Mouse (Mus musculus) spleen, adult 2 months (tissue): Measurements from ENCODE around the gene 1700015F17Rik. TPM values are rescaled to one million over a fixed set of nuclear protein-coding genes. Genes with fewer than 3 reads are reported as not detected.

Experiments
- DNase-seq, 2 experiments: peaks; one replicate each; pipeline versions ENCODE4 v3.0.0 to v3.0.0-alpha.2; 2012 to 2021; ENCODE audit warnings: low spot score in 2 of 2, low read depth in 1 of 2
- H3K27ac ChIP-seq: fragments of 200-500 bp; 2 replicates; pipeline ENCODE4 v1.5.1; 2012; ENCODE audit warnings: low read length, inconsistent platforms; ENCODE audit not compliant: insufficient read depth
- H3K27me3 ChIP-seq: fragments of 200-500 bp; 2 replicates; pipeline ENCODE4 v1.6.1; 2012; ENCODE audit warnings: mild to moderate bottlenecking, moderate library complexity, low read length, inconsistent platforms; ENCODE audit not compliant: control insufficient read depth, insufficient read depth
- H3K36me3 ChIP-seq: fragments of 200-500 bp; 2 replicates; pipeline ENCODE4 v1.6.1; 2012; ENCODE audit warnings: mild to moderate bottlenecking, low read length, inconsistent platforms; ENCODE audit not compliant: control insufficient read depth, insufficient read depth
- H3K4me1 ChIP-seq: fragments of 200-500 bp; 2 replicates; pipeline ENCODE4 v1.6.1; 2011; ENCODE audit warnings: inconsistent platforms; ENCODE audit not compliant: control insufficient read depth, insufficient read depth, insufficient read length
- H3K4me3 ChIP-seq: fragments of 200-500 bp; 2 replicates; pipeline ENCODE4 v1.5.1; 2011; ENCODE audit warnings: mild to moderate bottlenecking, inconsistent platforms; ENCODE audit not compliant: insufficient read depth, insufficient read length; ENCODE audit errors: extremely low read depth
- CTCF ChIP-seq: fragments of 200-500 bp; IDR thresholded peaks from 2 replicates; pipeline ENCODE4 v1.5.1; 2011; ENCODE audit warnings: mild to moderate bottlenecking, inconsistent platforms; ENCODE audit not compliant: insufficient read depth, insufficient read length, insufficient replicate concordance; ENCODE audit errors: extremely low read depth
- POLR2A ChIP-seq: fragments of 200-500 bp; IDR thresholded peaks from 2 replicates; pipeline ENCODE4 v1.6.1; 2011; ENCODE audit warnings: low read depth, low read length, inconsistent platforms
- WGBS: fragments of 180-500 bp; shearing (Covaris S2); methylation state at CpG from one replicate; pipeline ENCODE4 v1.1.7; 2018; 5-methylcytosine and 5-hydroxymethylcytosine counted together
- polyA plus RNA-seq: library from polyadenylated mRNA; depleted of rRNA; stranded (reverse); fragments of >200 nt; gene quantifications from 2 replicates; pipeline ENCODE4 v1.2.3, GENCODE M21; 2012

1700015F17Rik gene
- polyA plus RNA-seq, 1 experiment: not detected

GRCm38 (mm10) chr5:5507701-5508225 lies 28.8 kb upstream of the 1700015F17Rik start:
- H3K36me3 ChIP-seq: no peaks in the 10 kb centered on the region
- no peaks in the 10 kb centered on the region for H3K27me3 ChIP-seq
- H3K27ac ChIP-seq: no peak overlapping the region
- WGBS: 77% methylated on average over 20 of the region's 20 CpGs
- peak in 1 of 2 experiments; percentile 30 for DNase-seq
- H3K4me3 ChIP-seq: no peak overlapping the region
- H3K4me1 ChIP-seq: no peaks in the 10 kb centered on the region
- TF ChIP-seq POLR2A (no peak), CTCF (peak; percentile 31; the same call in 1 of the 2 replicates)

DNA sequence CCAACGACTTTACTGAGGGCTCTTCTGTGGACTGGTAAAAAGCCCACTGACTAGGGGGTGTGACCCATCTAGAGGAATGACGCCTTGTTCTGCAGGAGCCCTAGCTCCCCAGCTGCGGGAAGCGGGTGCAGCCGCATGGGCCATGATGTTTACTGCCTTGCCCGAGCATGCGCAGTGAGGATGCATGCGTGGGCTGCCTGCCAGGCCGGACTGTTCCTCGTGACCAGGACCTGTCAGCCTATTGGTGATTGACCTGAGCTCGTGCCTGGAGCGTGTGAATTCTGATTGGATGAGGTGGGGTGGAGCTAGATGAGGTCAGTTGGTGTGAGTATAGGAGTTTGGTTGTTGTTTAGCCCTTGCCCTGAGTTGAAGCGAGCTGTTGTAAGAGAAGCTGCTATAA lies 25.5 kb upstream of the 1700015F17Rik start:
- no peak for TF ChIP-seq CTCF
- no peak for TF ChIP-seq POLR2A
- Histone ChIP-seq H3K27me3 (no peaks in the 10 kb centered on the region), H3K36me3 (no peaks in the 10 kb centered on the region), H3K4me1 (no peaks in the 10 kb centered on the region), H3K4me3 (no peak overlapping the region), H3K27ac (no peak overlapping the region)
- no peak for DNase-seq
- WGBS: 89% methylated on average over 13 of the region's 13 CpGs

GRCm38 (mm10) chr5:5503381-5503780 lies 24.4 kb upstream of the 1700015F17Rik start:
- no peak for DNase-seq
- Histone ChIP-seq H3K36me3 (no peaks in the 10 kb centered on the region), H3K4me3 (no peak overlapping the region), H3K27me3 (no peaks in the 10 kb centered on the region), H3K4me1 (no peaks in the 10 kb centered on the region), H3K27ac (no peak overlapping the region)
- TF ChIP-seq CTCF (no peak), POLR2A (no peak)
- WGBS: 90% methylated on average over 4 of the region's 4 CpGs

DNA sequence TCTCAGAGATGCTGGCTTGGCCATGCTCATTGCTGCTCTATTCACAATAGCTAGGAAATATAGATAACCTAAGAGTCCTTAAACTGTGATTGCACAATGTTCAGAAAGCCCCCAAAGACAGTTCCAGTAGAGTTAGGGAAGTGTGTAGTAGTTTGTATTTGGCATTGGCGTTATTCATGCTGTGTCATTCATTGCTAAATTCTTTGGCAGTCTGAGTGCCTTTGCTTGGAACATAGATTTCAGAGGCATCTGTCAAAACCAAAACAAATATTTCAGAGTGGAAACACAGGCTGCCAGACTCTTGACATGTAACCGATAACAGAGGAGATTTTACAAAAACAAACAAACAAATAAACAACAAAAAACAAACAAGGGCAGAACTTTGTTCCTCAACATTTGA lies 22.6 kb upstream of the 1700015F17Rik start:
- DNase-seq: no peak

DNA sequence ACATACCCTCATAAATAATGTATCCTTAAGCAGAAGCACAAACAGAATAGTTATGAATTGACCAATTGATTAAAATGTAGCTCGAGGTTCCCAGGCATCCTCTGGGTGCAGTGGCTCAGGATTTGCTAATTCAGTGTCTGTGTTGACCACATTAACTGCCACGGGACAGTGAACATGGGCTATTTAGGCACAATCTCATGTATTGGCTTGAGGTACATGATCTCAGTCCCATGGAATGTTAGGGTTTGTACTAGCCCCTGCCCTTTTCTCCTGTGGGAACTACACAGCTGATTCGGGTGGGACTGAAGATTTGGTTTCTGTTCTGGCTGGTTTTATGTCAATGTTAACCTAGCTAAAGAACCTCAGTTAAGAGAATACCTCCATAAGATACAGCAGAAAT lies 17.4 kb upstream of the 1700015F17Rik start:
- Histone ChIP-seq H3K27ac (no peak overlapping the region), H3K27me3 (no peaks in the 10 kb centered on the region), H3K4me1 (no peaks in the 10 kb centered on the region), H3K4me3 (no peak overlapping the region), H3K36me3 (no peaks in the 10 kb centered on the region)
- WGBS: 66% methylated on average over 3 of the region's 3 CpGs
- no peak for DNase-seq
- TF ChIP-seq POLR2A (no peak), CTCF (no peak)

More for the DNA sequence above, 22.6 kb upstream of the 1700015F17Rik start:
- Histone ChIP-seq H3K36me3 (no peaks in the 10 kb centered on the region), H3K27ac (no peak overlapping the region), H3K4me3 (no peak overlapping the region), H3K27me3 (no peaks in the 10 kb centered on the region), H3K4me1 (no peaks in the 10 kb centered on the region)
- WGBS: 63% methylated on average over 2 of the region's 2 CpGs
- TF ChIP-seq POLR2A (no peak), CTCF (no peak)

DNA sequence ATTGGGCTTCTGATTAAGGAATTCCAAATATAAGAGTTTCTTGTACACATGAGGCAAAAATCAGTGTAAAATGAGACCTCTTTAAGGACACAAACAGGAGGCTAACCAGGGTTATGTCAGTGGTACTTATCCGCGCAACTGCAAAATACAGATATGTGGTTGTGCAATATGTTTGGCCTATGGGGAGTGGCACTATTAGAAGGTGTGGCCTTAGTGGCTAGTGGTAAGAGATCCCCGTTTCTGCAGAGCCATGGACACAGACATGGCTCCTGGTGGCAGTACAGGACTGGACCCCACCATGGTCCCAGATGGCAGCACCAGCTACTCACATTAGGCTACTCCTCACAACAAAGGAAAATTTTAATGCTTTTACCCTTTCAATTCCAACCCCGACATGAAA lies 16.1 kb upstream of the 1700015F17Rik start:
- DNase-seq: no peak
- WGBS: 85% methylated on average over 4 of the region's 4 CpGs
- H3K4me1 ChIP-seq: no peaks in the 10 kb centered on the region
- no peak overlapping the region for H3K27ac ChIP-seq
- H3K4me3 ChIP-seq: no peak overlapping the region
- H3K36me3 ChIP-seq: no peaks in the 10 kb centered on the region
- no peaks in the 10 kb centered on the region for H3K27me3 ChIP-seq
- TF ChIP-seq CTCF: no peak
- TF ChIP-seq POLR2A: no peak

DNA sequence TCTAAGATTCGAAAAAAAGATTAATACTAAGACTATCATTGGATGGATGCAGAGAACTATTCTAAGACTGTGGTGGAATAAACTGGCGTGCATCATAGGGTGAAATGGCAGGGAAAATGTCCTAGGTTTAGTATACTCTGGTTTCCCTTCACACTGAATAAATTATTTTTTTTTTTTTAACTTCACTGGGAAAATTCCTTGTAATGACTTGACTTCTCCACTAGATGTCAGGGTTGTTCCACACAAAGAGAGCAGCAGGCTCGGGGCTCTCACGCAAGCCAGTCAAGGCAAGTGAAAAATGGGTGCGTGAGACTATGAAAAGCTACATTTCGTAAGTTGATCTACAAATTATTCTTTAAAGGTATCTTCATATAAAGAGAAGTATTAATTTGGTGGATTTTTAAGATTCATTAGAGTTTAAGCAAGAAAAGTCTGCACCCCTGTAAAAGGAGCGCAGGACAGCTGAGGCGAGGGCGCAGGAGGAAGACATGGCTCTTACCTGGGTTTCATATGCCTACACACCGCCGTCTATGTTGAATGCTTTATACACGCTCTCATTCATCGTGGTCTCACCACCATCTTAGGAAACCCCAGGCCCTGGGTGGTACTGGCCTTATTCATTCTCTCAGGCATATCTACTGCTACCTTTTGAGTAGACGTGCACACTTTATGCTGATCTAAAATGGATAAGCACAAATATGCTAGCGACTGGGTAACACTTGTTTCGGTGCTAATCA lies 15.5 kb upstream of the 1700015F17Rik start:
- no peaks in the 10 kb centered on the region for H3K36me3 ChIP-seq
- no peaks in the 10 kb centered on the region for H3K27me3 ChIP-seq
- DNase-seq: no peak
- WGBS: 44% methylated on average over 16 of the region's 16 CpGs
- H3K4me3 ChIP-seq: no peak overlapping the region
- H3K4me1 ChIP-seq: no peaks in the 10 kb centered on the region
- H3K27ac ChIP-seq: no peak overlapping the region
- peak; percentile 67; the same call in 1 of the 2 replicates for TF ChIP-seq CTCF
- no peak for TF ChIP-seq POLR2A
